Mouse (Mus musculus) hindbrain, embryonic 11.5 days (tissue): ENCODE data around the gene Fem1a. TPM values are rescaled to one million over a fixed set of nuclear protein-coding genes. Genes with fewer than 3 reads are reported as not detected.

Experiments
- ATAC-seq: fragments of 200-750 bp; cut with Nextera tagmentation; 2 replicates; pipeline ENCODE4 v1.8.0; 2017; ENCODE audit warnings: mild to moderate bottlenecking, moderate TSS enrichment, moderate library complexity; ENCODE audit not compliant: low FRiP score
- DNase-seq: peaks from one replicate; pipeline ENCODE4 v3.0.0-alpha.2; 2015; ENCODE audit warnings: low spot score
- H3K27ac ChIP-seq: fragments of 300-500 bp; sonication (generic); 2 replicates; pipeline ENCODE4 v1.5.1; 2014; ENCODE audit warnings: mild to moderate bottlenecking, low read depth, low read length
- H3K27me3 ChIP-seq: fragments of 300-500 bp; sonication (generic); 2 replicates; pipeline ENCODE4 v1.6.1; 2014; ENCODE audit warnings: mild to moderate bottlenecking, low read length, moderate library complexity, mixed read lengths; ENCODE audit not compliant: control insufficient read depth, insufficient read depth
- H3K36me3 ChIP-seq: fragments of 300-500 bp; sonication (generic); 2 replicates; pipeline ENCODE4 v1.6.1; 2014; ENCODE audit warnings: mild to moderate bottlenecking, low read length, moderate library complexity, mixed read lengths; ENCODE audit not compliant: control insufficient read depth, insufficient read depth
- H3K4me1 ChIP-seq: fragments of 300-500 bp; sonication (generic); replicated peaks from 2 replicates; pipeline ENCODE4 v1.6.1; 2014; ENCODE audit warnings: low read length, mixed read lengths; ENCODE audit not compliant: control insufficient read depth, insufficient read depth
- H3K4me2 ChIP-seq: fragments of 300-500 bp; sonication (generic); replicated peaks from 2 replicates; pipeline ENCODE4 v1.6.1; 2014; ENCODE audit warnings: mild to moderate bottlenecking, low read depth, low read length
- H3K4me3 ChIP-seq: fragments of 300-500 bp; sonication (generic); 2 replicates; pipeline ENCODE4 v1.5.1; 2014; ENCODE audit warnings: low read depth, low read length
- H3K9ac ChIP-seq: fragments of 300-500 bp; sonication (generic); 2 replicates; pipeline ENCODE4 v1.6.1; 2014; ENCODE audit warnings: low read depth, low read length
- H3K9me3 ChIP-seq: fragments of 300-500 bp; sonication (generic); 2 replicates; pipeline ENCODE4 v1.6.1; 2016; ENCODE audit warnings: low read length; ENCODE audit not compliant: control insufficient read depth
- WGBS: fragments of 180-500 bp; shearing (Covaris S2); extraction: QIAGEN DNeasy Blood & Tissue Kit; methylation state at CpG from one replicate; pipeline ENCODE4 v1.1.7; 2014; 5-methylcytosine and 5-hydroxymethylcytosine counted together
- polyA plus RNA-seq: library from polyadenylated mRNA; unstranded; fragments of >200 nt; fragmentation: Nextera tagmentation; extraction: Ambion mirVana; gene quantifications from 2 replicates; pipeline ENCODE4 v1.2.1, GENCODE M21; 2014

The Fem1a gene
- polyA plus RNA-seq, 1 experiment from 2014 or later: 12.8 TPM

DNA sequence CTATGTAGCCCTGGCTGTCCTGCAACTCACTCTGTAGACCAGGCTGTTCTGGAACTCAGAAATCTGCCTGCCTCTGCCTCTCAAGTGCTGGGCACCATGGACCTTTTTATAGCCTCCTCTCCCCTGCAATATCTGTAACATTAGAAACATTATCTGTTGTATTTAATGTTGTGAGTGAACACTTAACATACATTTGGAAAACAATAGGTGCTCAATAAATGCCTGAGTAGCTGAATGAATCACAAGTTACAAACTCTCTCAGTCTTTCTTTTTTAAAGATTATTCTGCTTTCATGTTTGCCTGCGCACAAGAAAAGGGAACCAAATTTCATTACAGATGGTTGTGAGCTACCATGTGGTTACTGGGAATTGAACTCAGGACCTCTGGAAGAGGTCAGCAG is 41.6 kb downstream of the Fem1a start:
- WGBS: 100% methylated on average over 1 of the region's 1 CpGs
- no peak for ATAC-seq
- no peak overlapping the region for H3K4me3 ChIP-seq
- no peak overlapping the region for H3K4me2 ChIP-seq
- H3K9me3 ChIP-seq: no peaks in the 10 kb centered on the region
- peaks cover 4% of the 10 kb centered on the region; the same call in 1 of the 2 replicates for H3K4me1 ChIP-seq
- no peak for DNase-seq
- no peak overlapping the region for H3K9ac ChIP-seq
- no peaks in the 10 kb centered on the region for H3K36me3 ChIP-seq
- H3K27me3 ChIP-seq: no peaks in the 10 kb centered on the region
- H3K27ac ChIP-seq: no peak overlapping the region

DNA sequence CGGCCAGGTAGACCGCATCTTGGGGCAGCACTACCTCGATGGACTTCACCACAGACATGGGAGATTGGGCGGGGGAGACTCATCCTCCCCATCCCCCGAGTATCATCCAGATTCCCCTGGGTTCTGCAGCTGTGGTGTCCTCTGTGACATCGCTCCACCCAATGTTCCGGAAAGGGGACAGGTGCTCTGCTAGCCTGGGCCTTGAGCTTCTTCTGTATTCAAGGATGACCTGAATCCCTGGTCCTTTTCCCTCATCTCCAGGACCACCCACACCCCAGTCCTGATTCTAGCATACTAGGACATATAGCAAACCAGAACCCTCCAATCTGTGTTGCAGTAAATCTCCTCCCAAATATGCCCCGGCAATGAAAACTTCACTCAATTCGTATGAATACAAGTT is 43.6 kb downstream of the Fem1a start, which contains the start of gene Arrdc5:
Gene Arrdc5, minus strand, starts transcription at position 101 of the 400 bp plus-strand sequence.
- DNase-seq (no peak), ATAC-seq (no peak)
- no peaks in the 10 kb centered on the region for H3K36me3 ChIP-seq
- H3K4me2 ChIP-seq: no peak within 1 kb of the TSS
- no peaks in the 10 kb centered on the region for H3K9me3 ChIP-seq
- H3K27ac ChIP-seq: no peak within 1 kb of the TSS
- no peak within 1 kb of the TSS for H3K9ac ChIP-seq
- WGBS: 90% methylated on average over 9 of the region's 9 CpGs
- H3K4me1 ChIP-seq: peaks cover 10% of the 10 kb centered on the region
- no peak within 1 kb of the TSS for H3K4me3 ChIP-seq
- no peaks in the 10 kb centered on the region for H3K27me3 ChIP-seq

DNA sequence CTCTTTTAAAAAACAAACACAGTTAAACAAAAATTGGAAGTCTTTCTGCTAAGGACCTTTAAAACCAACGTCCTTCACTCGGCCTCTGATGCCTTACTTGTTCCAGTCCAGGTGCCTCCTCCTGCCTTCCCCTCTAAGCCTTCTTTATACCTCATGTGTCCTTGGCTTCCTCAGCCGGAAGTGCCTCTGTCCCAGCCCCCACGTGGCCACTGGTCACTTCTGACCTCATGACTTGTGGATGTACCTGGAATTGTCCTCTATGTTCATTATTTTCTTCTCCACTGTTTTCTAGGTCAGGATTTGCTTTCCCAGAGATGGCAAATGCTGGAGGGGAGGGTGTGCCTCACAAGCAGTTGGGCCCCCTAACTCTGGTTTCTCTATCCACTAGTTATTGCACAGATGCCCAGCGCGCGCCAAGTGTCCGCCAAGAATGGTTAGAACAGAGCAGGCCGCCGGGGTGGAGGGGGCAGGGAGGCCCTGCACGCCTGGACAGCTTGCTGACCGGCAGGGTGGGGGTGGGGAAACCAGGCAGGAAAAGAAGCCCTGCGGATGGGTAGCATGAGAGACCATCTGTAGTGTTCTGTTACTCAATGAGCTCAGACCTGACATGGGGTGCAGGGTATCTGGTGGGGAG is 45.9 kb downstream of the Fem1a start:
- no peaks in the 10 kb centered on the region for H3K9me3 ChIP-seq
- peaks cover 13% of the 10 kb centered on the region for H3K4me1 ChIP-seq
- no peaks in the 10 kb centered on the region for H3K27me3 ChIP-seq
- DNase-seq (peak; percentile 51), ATAC-seq (peak; percentile 50)
- H3K36me3 ChIP-seq: no peaks in the 10 kb centered on the region
- WGBS: 29% methylated on average over 13 of the region's 13 CpGs
- H3K4me2 ChIP-seq: peak overlapping the region; percentile 95
- 0 out of 2 replicates have a peak overlapping the region, but pooled peaks have one; percentile 19 for H3K9ac ChIP-seq
- peak overlapping the region; percentile 82 for H3K27ac ChIP-seq
- no peak overlapping the region; the same call in 1 of the 2 replicates for H3K4me3 ChIP-seq

DNA sequence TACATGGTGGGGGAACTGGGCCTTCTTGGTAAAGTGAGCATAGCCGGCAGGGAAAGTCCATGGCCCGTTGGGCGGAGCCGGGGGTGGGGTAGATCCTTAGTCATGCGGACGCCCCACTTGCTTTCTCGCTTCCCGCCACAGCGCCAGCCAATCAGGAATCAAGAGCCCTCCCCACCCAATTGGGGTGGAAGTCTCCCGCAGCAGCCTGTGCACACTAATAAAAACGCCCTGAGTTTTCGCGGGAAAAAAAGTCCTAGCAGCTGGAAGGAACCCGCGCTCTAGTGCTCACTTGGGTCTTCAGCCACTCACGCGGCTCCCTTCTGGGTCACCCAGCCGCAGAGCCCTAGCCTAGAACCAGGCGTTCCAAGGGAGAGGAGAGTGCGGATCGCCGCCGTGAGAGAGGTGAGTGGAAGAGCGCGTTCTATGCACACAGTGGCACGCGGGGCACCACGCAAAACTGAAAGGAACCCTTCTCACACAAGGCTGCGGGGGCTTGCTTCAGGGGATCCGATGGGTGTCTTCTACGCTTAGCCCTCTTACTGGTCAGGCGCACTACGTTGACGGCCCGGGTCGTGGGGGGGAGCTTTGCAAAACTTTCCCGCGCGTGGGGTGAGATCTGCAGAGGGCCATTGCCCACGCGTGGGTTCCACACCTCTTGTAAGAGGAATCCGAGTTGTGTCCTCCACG is 46.7 kb downstream of the Fem1a start, which contains the start of gene Uhrf1:
Gene Uhrf1, plus strand, starts transcription at position 162 of the 687 bp plus-strand sequence.
- Histone ChIP-seq H3K4me2 (peak within 1 kb of the TSS; percentile 95), H3K27ac (peak within 1 kb of the TSS; percentile 82)

DNA sequence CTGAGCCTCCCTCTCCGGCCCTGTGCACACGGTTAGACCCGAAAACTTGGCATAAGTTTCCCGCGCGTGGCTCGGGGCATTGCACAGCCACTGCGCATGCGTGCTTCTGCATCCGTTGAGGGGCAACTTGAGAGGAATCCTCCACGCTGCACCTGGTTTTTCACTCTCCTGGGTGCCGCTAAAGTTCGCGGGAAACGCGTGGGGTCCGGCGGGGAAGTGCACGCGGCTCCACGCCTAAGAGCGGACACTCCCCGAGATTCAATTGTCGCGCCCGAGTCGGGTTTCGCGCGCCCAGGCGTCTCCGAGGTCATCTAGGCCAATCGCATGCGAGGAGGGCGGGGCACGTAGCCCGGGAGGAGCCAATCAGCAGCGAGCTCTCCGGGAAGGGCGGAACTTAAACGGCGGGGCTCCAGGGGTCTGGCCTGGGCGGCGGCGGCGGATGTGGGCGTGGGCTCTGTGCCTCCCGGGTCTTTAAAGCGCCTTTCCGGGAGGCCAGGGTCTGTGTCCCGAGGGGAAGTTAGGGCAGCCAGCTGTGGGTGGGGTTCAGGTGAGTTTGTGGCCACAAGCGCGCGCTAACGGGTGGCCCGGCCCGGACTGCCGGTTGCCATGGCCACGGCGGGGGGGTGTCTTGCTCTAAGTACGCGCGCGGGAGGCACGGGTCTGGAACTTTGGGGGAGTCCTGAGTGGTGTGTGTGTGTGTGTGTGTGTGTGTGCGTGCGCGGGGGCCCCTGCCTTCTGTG is 47.4 kb downstream of the Fem1a start:
- WGBS: under 1% methylated on average over 68 of the region's 68 CpGs
- DNase-seq (peak; percentile 98), ATAC-seq (peak; percentile 92)
- Histone ChIP-seq H3K4me1 (peaks cover 16% of the 10 kb centered on the region), H3K36me3 (no peaks in the 10 kb centered on the region), H3K4me3 (peak overlapping the region; percentile 71), H3K4me2 (peak overlapping the region; percentile 95), H3K9me3 (no peaks in the 10 kb centered on the region), H3K27me3 (no peaks in the 10 kb centered on the region), H3K9ac (peak overlapping the region; percentile 79), H3K27ac (peak overlapping the region; percentile 82)

More for the DNA sequence above, 46.7 kb downstream of the Fem1a start, which contains the start of gene Uhrf1:
- H3K4me1 ChIP-seq: peaks cover 15% of the 10 kb centered on the region
- no peaks in the 10 kb centered on the region for H3K36me3 ChIP-seq
- H3K27me3 ChIP-seq: no peaks in the 10 kb centered on the region
- WGBS: under 1% methylated on average over 43 of the region's 43 CpGs
- peak; percentile 73 for ATAC-seq
- H3K4me3 ChIP-seq: peak within 1 kb of the TSS; percentile 71
- no peaks in the 10 kb centered on the region for H3K9me3 ChIP-seq
- DNase-seq: peak; percentile 85
- H3K9ac ChIP-seq: peak within 1 kb of the TSS; percentile 79

DNA sequence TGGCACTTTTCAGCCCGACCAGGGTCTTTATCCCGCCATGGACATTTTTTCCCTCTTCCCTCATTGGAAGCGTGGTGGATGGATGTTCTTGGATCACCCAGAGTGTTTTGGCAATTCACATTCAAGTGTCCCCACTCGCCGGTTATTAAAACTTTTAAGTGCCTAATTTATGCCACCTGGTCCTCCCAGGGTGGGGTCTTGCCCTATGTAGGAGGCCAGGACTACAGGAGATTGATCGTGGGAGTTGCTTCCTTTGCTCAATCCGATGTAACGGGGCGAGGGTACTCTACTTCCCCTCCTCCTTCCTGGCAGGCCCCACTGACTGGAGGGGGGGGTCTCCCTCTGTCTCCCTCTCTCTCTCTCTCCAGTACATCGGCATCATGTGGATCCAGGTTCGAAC is 48.1 kb downstream of the Fem1a start:
- peak overlapping the region; percentile 71 for H3K4me3 ChIP-seq
- 16% methylated on average over 11 of the region's 11 CpGs for WGBS
- DNase-seq (no peak), ATAC-seq (no peak)
- no peak overlapping the region for H3K27ac ChIP-seq
- peaks cover 4% of the 10 kb centered on the region; the same call in 1 of the 2 replicates for H3K36me3 ChIP-seq
- peak overlapping the region; percentile 95 for H3K4me2 ChIP-seq
- no peaks in the 10 kb centered on the region for H3K27me3 ChIP-seq
- H3K4me1 ChIP-seq: peaks cover 16% of the 10 kb centered on the region
- peak overlapping the region; percentile 79 for H3K9ac ChIP-seq
- H3K9me3 ChIP-seq: no peaks in the 10 kb centered on the region

DNA sequence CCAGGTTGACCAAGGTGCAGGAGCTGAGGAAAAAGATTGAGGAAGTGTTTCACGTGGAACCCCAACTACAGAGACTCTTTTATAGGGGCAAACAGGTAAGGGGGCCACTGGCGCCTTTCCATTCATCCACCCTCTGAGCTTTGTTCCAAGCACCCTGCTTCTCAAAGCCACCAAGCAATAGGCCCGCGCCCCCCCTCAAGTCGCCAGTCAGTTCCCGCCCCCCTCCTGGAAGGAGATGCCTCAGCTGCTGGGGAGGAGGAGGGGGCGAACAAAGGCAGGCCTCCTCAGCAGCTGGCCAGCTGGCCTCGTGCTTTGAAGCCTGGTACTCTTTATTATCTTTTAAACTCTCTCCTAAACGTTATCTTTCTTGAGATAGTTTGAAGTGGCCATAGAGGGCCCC is 48.5 kb downstream of the Fem1a start:
- Histone ChIP-seq H3K4me3 (peak overlapping the region; percentile 71), H3K9me3 (no peaks in the 10 kb centered on the region), H3K4me1 (peaks cover 16% of the 10 kb centered on the region), H3K9ac (peak overlapping the region; percentile 79), H3K27ac (peak overlapping the region; percentile 18; the same call in 1 of the 2 replicates), H3K36me3 (peaks cover 4% of the 10 kb centered on the region; the same call in 1 of the 2 replicates), H3K4me2 (peak overlapping the region; percentile 95), H3K27me3 (no peaks in the 10 kb centered on the region)
- 29% methylated on average over 9 of the region's 9 CpGs for WGBS
- no peak for ATAC-seq
- DNase-seq: no peak

DNA sequence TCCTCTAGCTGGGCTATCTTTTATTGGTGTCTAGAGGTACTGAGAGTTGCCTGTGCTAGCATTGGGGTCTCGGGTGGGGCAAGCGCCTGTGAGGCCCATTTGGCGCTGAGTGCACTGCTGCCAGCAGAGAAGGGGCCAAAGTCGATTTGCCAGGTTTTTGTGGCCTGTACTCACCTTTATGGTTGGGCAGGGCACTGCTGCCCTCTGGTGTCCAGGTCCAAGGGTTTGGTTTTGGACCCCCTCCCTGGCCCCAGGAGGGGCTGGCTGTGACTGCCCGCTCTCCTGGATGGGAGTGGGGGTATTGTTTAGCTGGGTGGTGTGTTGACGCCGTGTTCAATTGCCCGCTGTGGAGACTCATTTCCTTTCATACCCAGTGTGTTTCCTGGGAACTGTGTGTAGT is 49.2 kb downstream of the Fem1a start:
- DNase-seq: no peak
- no peak for ATAC-seq
- WGBS: 75% methylated on average over 8 of the region's 8 CpGs
- Histone ChIP-seq H3K9ac (no peak overlapping the region; the same call in 1 of the 2 replicates), H3K4me1 (peaks cover 16% of the 10 kb centered on the region), H3K36me3 (peaks cover 7% of the 10 kb centered on the region; the same call in 1 of the 2 replicates), H3K4me2 (peak overlapping the region; percentile 95; the same call in 1 of the 2 replicates), H3K9me3 (no peaks in the 10 kb centered on the region), H3K27me3 (no peaks in the 10 kb centered on the region), H3K27ac (no peak overlapping the region; the same call in 1 of the 2 replicates), H3K4me3 (peak overlapping the region; percentile 6; the same call in 1 of the 2 replicates)
